ENCODE assay signal across 18 mouse cellular contexts in the genomic region with DNA sequence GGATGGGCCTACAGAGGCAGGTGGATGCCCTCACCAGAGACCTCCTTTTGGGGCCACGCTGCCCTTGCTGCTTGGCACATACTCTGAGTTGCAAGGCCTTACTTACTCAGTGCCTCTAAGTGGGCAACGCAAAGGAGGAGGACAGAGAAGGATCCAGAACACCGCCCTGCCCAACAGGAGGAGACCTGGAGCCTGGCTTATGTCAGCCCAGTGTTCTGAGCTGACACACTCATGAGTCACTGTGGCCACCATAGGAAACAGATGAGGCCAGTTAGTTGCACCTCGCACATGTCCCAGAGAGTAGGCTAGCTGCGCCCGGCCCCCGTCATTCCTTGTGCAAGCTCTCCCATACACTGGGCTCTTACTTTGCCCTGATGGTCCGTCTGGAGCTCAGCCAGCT.
"Had no signal": no experiment of that assay in that cellular context is flagged by ENCODE, and none has a peak within 500 bp of the region (broad histone marks: within the 10 kb centered on the region; RNA-seq: fewer than 3 reads in every experiment).

No protein-coding gene starts in this region.

- H3K4me2 ChIP-seq: lung, embryonic 14.5 days; midbrain, embryonic 12.5 days; neural tube, embryonic 13.5 days; neural tube, embryonic 15.5 days had no signal

- H3K4me1 ChIP-seq: midbrain, embryonic 10.5 days; midbrain, embryonic 12.5 days; neural tube, embryonic 13.5 days; neural tube, embryonic 15.5 days had no signal

- DNase-seq: lung, adult 18-20 months; lung, embryonic 14.5 days; lung, postnatal 10 days; lung, postnatal 4 days; midbrain, embryonic 14.5 days; retina, postnatal 1 day; right cerebral cortex, adult 18-20 months; right cerebral cortex, postnatal 25 days; right cerebral cortex, postnatal 4 days; spleen, adult 18-20 months; thymus, postnatal 25 days; thymus, postnatal 4 days had no signal

- ATAC-seq: midbrain, embryonic 16.5 days had no signal

- H3K27ac ChIP-seq: midbrain, embryonic 10.5 days; midbrain, embryonic 12.5 days; neural tube, embryonic 13.5 days; neural tube, embryonic 15.5 days had no signal

- H3K9me3 ChIP-seq: midbrain, embryonic 10.5 days; midbrain, embryonic 12.5 days; neural tube, embryonic 13.5 days; neural tube, embryonic 15.5 days had no signal

- H3K9ac ChIP-seq: lung, embryonic 14.5 days; midbrain, embryonic 12.5 days; neural tube, embryonic 13.5 days; neural tube, embryonic 15.5 days had no signal

- H3K4me3 ChIP-seq: midbrain, embryonic 10.5 days; midbrain, embryonic 12.5 days; myocyte; neural tube, embryonic 13.5 days; neural tube, embryonic 15.5 days had no signal

- H3K27me3 ChIP-seq: midbrain, embryonic 12.5 days; neural tube, embryonic 13.5 days; neural tube, embryonic 15.5 days had no signal
